Mouse (Mus musculus): Measurements from ENCODE around the gene Kazald1.

GRCm38 (mm10) chr19:45081841-45082550, 7.0 kb downstream of the Kazald1 start:
- TF ChIP-seq CTCF (conservative IDR thresholded peaks at IDR 0.05; ENCODE audit: low read length) (peak; percentile 67), NANOG (IDR thresholded peaks at IDR 0.05; ENCODE audit: borderline replicate concordance, low read length) (no peak), POU5F1 (IDR thresholded peaks at IDR 0.05; ENCODE audit: borderline replicate concordance, low read length) (no peak)
